16 mouse cellular contexts compared by ENCODE assay signal in genomic region chr9:52802969-52803368, GRCm38 (mm10).
"Had no signal": no experiment of that assay in that cellular context is flagged by ENCODE, and none has a peak within 500 bp of the region (broad histone marks: within the 10 kb centered on the region; RNA-seq: fewer than 3 reads in every experiment).

No protein-coding gene starts in this region.

- DNase-seq: liver, postnatal 0 days; lung, adult 2 months; lung, postnatal 14 days; lung, postnatal 36 days; right cerebral cortex, postnatal 14 days; thymus, adult 18-20 months; thymus, postnatal 25 days; thymus, postnatal 4 days had no signal

- H3K4me3 ChIP-seq: lung, embryonic 15.5 days; megakaryocyte, embryonic 14.5 days; midbrain, embryonic 13.5 days; midbrain, embryonic 15.5 days; neural tube, embryonic 12.5 days; stomach, embryonic 15.5 days had no signal

- H3K36me3 ChIP-seq: lung, embryonic 15.5 days; midbrain, embryonic 13.5 days; midbrain, embryonic 15.5 days; neural tube, embryonic 12.5 days; stomach, embryonic 15.5 days had no signal

- H3K27me3 ChIP-seq: lung, embryonic 15.5 days; midbrain, embryonic 13.5 days; midbrain, embryonic 15.5 days; neural tube, embryonic 12.5 days; stomach, embryonic 15.5 days had no signal

- H3K9me3 ChIP-seq: lung, embryonic 15.5 days; megakaryocyte, embryonic 14.5 days; midbrain, embryonic 13.5 days; midbrain, embryonic 15.5 days; neural tube, embryonic 12.5 days; stomach, embryonic 15.5 days had no signal

- H3K9ac ChIP-seq: liver, postnatal 0 days; lung, embryonic 15.5 days; midbrain, embryonic 13.5 days; midbrain, embryonic 15.5 days; neural tube, embryonic 12.5 days; stomach, embryonic 15.5 days had no signal

- H3K4me1 ChIP-seq: lung, embryonic 15.5 days; megakaryocyte, embryonic 14.5 days; midbrain, embryonic 13.5 days; midbrain, embryonic 15.5 days; neural tube, embryonic 12.5 days; stomach, embryonic 15.5 days had no signal

- H3K27ac ChIP-seq: lung, embryonic 15.5 days; macrophage; midbrain, embryonic 13.5 days; midbrain, embryonic 15.5 days; neural tube, embryonic 12.5 days; stomach, embryonic 15.5 days; stomach, postnatal 0 days had no signal
